Mouse (Mus musculus) liver, postnatal 0 days (tissue): ENCODE data around the gene Krt80. TPM values are rescaled to one million over a fixed set of nuclear protein-coding genes. Genes with fewer than 3 reads are reported as not detected.

Source experiments
- ATAC-seq: fragments of 200-750 bp; cut with Nextera tagmentation; 2 replicates; pipeline ENCODE4 v1.8.0; 2017; ENCODE audit warnings: mild to moderate bottlenecking, moderate library complexity
- DNase-seq: peaks from one replicate; pipeline ENCODE4 v3.0.0-alpha.2; 2016
- H3K27ac ChIP-seq: fragments of 300-500 bp; sonication (generic); 2 replicates; pipeline ENCODE4 v1.5.1; 2014; ENCODE audit warnings: antibody characterized with exemption, moderate library complexity, mild to moderate bottlenecking, low read depth
- H3K27me3 ChIP-seq: fragments of 300-500 bp; sonication (generic); 2 replicates; pipeline ENCODE4 v1.6.1; 2014; ENCODE audit warnings: low read length, control low read depth, mixed read lengths; ENCODE audit not compliant: insufficient read depth
- H3K36me3 ChIP-seq: fragments of 300-500 bp; sonication (generic); replicated peaks from 2 replicates; pipeline ENCODE4 v1.6.1; 2014; ENCODE audit warnings: mild to moderate bottlenecking, control low read depth, low read length, moderate library complexity, mixed read lengths; ENCODE audit not compliant: insufficient read depth
- H3K4me1 ChIP-seq: fragments of 300-500 bp; sonication (generic); 2 replicates; pipeline ENCODE4 v1.6.1; 2014; ENCODE audit warnings: antibody characterized with exemption, mild to moderate bottlenecking, control low read depth; ENCODE audit not compliant: insufficient read depth
- H3K4me2 ChIP-seq: fragments of 300-500 bp; sonication (generic); 2 replicates; pipeline ENCODE4 v1.6.1; 2014; ENCODE audit warnings: low read depth, mild to moderate bottlenecking, low read length, moderate library complexity, mixed read lengths
- H3K4me3 ChIP-seq: fragments of 300-500 bp; sonication (generic); 2 replicates; pipeline ENCODE4 v1.5.1; 2014; ENCODE audit warnings: low read depth, low read length
- H3K9ac ChIP-seq: fragments of 300-500 bp; sonication (generic); replicated peaks from 2 replicates; pipeline ENCODE4 v1.6.1; 2014; ENCODE audit warnings: mild to moderate bottlenecking, moderate library complexity
- H3K9me3 ChIP-seq: fragments of 300-500 bp; sonication (generic); 2 replicates; pipeline ENCODE4 v1.6.1; 2016; ENCODE audit warnings: mild to moderate bottlenecking, control low read depth, low read length, mixed read lengths
- CTCF ChIP-seq: sonication (generic); IDR thresholded peaks from 2 replicates; pipeline ENCODE4 v1.5.1; 2016; ENCODE audit warnings: antibody characterized with exemption, low read depth
- EP300 ChIP-seq: IDR thresholded peaks from 2 replicates; pipeline ENCODE4 v1.6.1; 2016; ENCODE audit warnings: antibody characterized with exemption, low read depth, mild to moderate bottlenecking
- WGBS: fragments of 180-500 bp; shearing (Covaris S2); extraction: QIAGEN DNeasy Blood & Tissue Kit; methylation state at CpG from one replicate; pipeline ENCODE4 v1.1.7; 2014; ENCODE audit not compliant: insufficient replicate concordance; 5-methylcytosine and 5-hydroxymethylcytosine counted together
- polyA plus RNA-seq: library from polyadenylated mRNA; unstranded; fragments of >200 nt; fragmentation: Nextera tagmentation; extraction: Ambion mirVana; gene quantifications from 2 replicates; pipeline ENCODE4 v1.2.1, GENCODE M21; 2015

Gene Krt80
- polyA plus RNA-seq, 1 experiment from 2014 or later = 0.38 TPM

- 0 out of 2 replicates have a peak, but pooled peaks cover 2% of the 10 kb centered on the region for H3K27me3 ChIP-seq
- no peak overlapping the region for H3K27ac ChIP-seq
- no peak overlapping the region for H3K9ac ChIP-seq
- no peak overlapping the region for H3K4me3 ChIP-seq
- 76% methylated on average over 7 of the region's 7 CpGs for WGBS
- peaks cover 18% of the 10 kb centered on the region for H3K4me1 ChIP-seq
- no peak for TF ChIP-seq CTCF
- no peak for TF ChIP-seq EP300
- H3K4me2 ChIP-seq = no peak overlapping the region
- ATAC-seq (no peak), DNase-seq (no peak)
- no peaks in the 10 kb centered on the region for H3K9me3 ChIP-seq
- H3K36me3 ChIP-seq = no peaks in the 10 kb centered on the region
Observed at GRCm38 (mm10) chr15:101322640-101323039, 47.3 kb downstream of the Krt80 start.

GRCm38 (mm10) chr15:101322106-101322505 lies 47.9 kb downstream of the Krt80 start:
- DNase-seq = no peak
- H3K27me3 ChIP-seq = 0 out of 2 replicates have a peak, but pooled peaks cover 5% of the 10 kb centered on the region
- WGBS = 72% methylated on average over 5 of the region's 5 CpGs

GRCm38 (mm10) chr15:101321126-101321525 lies 48.8 kb downstream of the Krt80 start:
- no peak for ATAC-seq
- H3K4me3 ChIP-seq = no peak overlapping the region
- H3K4me1 ChIP-seq = peaks cover 18% of the 10 kb centered on the region
- H3K9ac ChIP-seq = no peak overlapping the region
- no peak overlapping the region for H3K27ac ChIP-seq
- no peaks in the 10 kb centered on the region for H3K36me3 ChIP-seq
- WGBS = 23% methylated on average over 5 of the region's 5 CpGs
- DNase-seq = no peak
- 0 out of 2 replicates have a peak, but pooled peaks cover 3% of the 10 kb centered on the region for H3K27me3 ChIP-seq
- H3K9me3 ChIP-seq = no peaks in the 10 kb centered on the region
- no peak for TF ChIP-seq EP300
- no peak for TF ChIP-seq CTCF
- H3K4me2 ChIP-seq = no peak overlapping the region

More at GRCm38 (mm10) chr15:101322106-101322505, 47.9 kb downstream of the Krt80 start:
- no peak for ATAC-seq
- Histone ChIP-seq H3K4me1 (peaks cover 18% of the 10 kb centered on the region), H3K36me3 (no peaks in the 10 kb centered on the region), H3K9me3 (no peaks in the 10 kb centered on the region), H3K4me3 (no peak overlapping the region), H3K9ac (no peak overlapping the region), H3K27ac (no peak overlapping the region), H3K4me2 (no peak overlapping the region)
- no peak for TF ChIP-seq EP300
- no peak for TF ChIP-seq CTCF

GRCm38 (mm10) chr15:101320618-101321041 lies 49.3 kb downstream of the Krt80 start:
- Histone ChIP-seq H3K9me3 (no peaks in the 10 kb centered on the region), H3K4me3 (no peak overlapping the region), H3K36me3 (no peaks in the 10 kb centered on the region), H3K4me2 (no peak overlapping the region), H3K27me3 (0 out of 2 replicates have a peak, but pooled peaks cover 3% of the 10 kb centered on the region), H3K4me1 (peaks cover 18% of the 10 kb centered on the region), H3K9ac (no peak overlapping the region), H3K27ac (no peak overlapping the region)
- 27% methylated on average over 6 of the region's 6 CpGs for WGBS
- no peak for DNase-seq
- peak; percentile 12; the same call in 1 of the 2 replicates for ATAC-seq
- no peak for TF ChIP-seq CTCF
- TF ChIP-seq EP300 = peak; percentile 70

GRCm38 (mm10) chr15:101320010-101320617 lies 49.8 kb downstream of the Krt80 start:
- DNase-seq = no peak
- WGBS = 41% methylated on average over 6 of the region's 6 CpGs
- no peak for ATAC-seq
- Histone ChIP-seq H3K9ac (no peak overlapping the region), H3K4me1 (peaks cover 18% of the 10 kb centered on the region), H3K27ac (peak overlapping the region; percentile 80), H3K4me3 (no peak overlapping the region), H3K9me3 (no peaks in the 10 kb centered on the region), H3K27me3 (0 out of 2 replicates have a peak, but pooled peaks cover 3% of the 10 kb centered on the region), H3K36me3 (no peaks in the 10 kb centered on the region), H3K4me2 (no peak overlapping the region)
- TF ChIP-seq EP300 = no peak
- TF ChIP-seq CTCF = no peak

- H3K36me3 ChIP-seq = no peaks in the 10 kb centered on the region
- H3K27me3 ChIP-seq = 0 out of 2 replicates have a peak, but pooled peaks cover 3% of the 10 kb centered on the region
- peaks cover 18% of the 10 kb centered on the region for H3K4me1 ChIP-seq
- H3K27ac ChIP-seq = peak overlapping the region; percentile 80
- H3K9me3 ChIP-seq = no peaks in the 10 kb centered on the region
- DNase-seq = no peak
- H3K9ac ChIP-seq = 0 out of 2 replicates have a peak overlapping the region, but pooled peaks have one; percentile 26
- WGBS = 48% methylated on average over 14 of the region's 14 CpGs
- no peak for TF ChIP-seq CTCF
- TF ChIP-seq EP300 = no peak
- no peak for ATAC-seq
- H3K4me2 ChIP-seq = no peak overlapping the region
- no peak overlapping the region for H3K4me3 ChIP-seq
Observed at GRCm38 (mm10) chr15:101318889-101319765, 50.8 kb downstream of the Krt80 start.
